Mouse (Mus musculus) urinary bladder, postnatal 36 days (tissue): Measurements from ENCODE around the gene Klhl13.
A peak's percentile ranks its signal among the peaks of the same experiment; 100 is the strongest.

Experiments used
- DNase-seq, 2 experiments: peaks; one replicate each; pipeline ENCODE4 v3.0.0; 2022; ENCODE audit warnings: low spot score in 2 of 2, mixed read lengths in 1 of 2

Klhl13 gene

DNA sequence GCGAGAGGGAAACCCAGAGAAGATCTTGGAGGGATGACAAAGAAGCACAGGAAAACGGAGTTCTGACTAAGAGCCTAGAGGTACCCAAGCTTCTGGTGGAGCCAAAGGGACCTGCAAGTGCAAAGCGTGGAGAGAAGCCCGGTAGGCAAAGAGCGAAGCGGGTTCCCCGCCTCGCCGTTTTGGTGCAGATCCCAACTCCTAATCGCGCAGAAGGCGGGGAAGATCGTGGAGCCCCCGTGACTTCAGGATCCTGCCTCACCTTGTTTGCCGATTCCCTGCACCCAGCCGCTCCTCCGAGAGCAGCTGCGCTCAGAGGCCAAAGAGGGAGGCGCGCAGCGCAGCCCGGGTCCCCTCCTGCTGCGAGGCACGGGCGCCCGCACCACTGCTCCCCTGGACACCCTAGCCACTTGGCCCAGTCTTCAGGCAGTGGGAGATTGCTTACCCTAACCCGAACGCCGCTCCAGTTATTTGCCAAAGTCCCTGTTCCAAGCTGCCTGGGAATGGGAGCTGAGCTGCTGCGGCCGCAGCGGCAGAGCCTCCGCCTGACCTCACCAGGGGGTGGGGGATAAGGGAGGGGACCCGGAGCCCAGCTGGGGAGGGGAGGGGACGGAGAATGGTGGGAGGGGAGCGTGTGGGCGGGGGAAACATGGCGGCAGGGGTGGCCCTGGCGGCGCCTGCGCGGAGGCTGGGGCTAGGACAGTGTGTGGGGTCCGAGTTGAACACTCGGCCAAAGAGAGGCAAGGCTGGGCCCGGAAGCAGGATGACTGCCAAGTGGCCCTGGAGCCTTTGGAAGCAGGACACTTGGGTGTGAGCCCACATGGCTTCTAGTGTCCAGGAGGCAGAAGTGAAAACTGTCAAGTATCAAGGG, at the start of gene Klhl13:
TSS of gene Klhl13 (minus strand) at position 569 of the 868 bp plus-strand sequence.
- peak; percentile 2 to 42 for DNase-seq

DNA sequence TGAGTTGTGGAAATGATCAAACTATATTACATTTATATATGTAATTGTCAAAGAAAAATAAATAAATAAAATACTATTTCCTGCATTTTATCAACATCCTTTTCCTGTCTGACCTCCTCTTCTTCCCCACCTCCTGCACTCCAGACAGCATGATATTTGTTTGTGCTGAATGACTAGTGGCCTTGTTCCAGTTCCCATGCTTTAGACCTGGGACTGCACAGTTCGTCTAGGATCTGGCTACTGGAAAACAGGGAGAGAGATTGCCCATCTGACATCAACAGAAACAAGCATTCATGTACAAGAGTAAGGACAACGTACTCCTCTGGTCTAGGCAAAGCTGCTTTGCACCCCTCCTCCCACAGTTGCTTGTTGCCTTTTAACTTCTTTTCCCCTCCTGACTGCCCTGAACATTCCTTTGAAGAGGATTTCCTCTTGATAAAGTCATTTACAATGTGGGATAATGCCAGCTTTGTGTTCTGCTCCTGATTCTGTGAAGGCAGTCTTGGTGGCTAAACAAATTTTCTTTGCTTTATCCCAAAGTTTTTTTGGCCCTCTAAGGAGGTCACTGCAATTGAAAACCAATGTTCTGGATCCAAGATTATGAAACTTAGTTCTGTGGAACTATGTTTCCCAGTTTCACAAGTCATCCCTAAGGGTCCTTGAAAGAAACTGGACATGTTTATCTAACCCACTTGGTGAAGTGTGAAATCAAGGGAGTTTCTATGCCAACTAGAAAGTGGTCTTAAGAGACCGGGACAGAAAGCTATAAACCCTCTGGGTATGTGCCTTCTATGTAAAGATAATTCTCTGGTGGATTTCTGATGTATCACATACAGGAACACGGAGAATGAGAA, 44.6 kb upstream of the Klhl13 start:
- DNase-seq = no peak

GRCm38 (mm10) chrX:23388716-23389115, 23.8 kb upstream of the Klhl13 start:
- no peak for DNase-seq

- DNase-seq = no peak
These were observed 1.4 kb downstream of the Klhl13 start for GRCm38 (mm10) chrX:23363441-23363840.

DNA sequence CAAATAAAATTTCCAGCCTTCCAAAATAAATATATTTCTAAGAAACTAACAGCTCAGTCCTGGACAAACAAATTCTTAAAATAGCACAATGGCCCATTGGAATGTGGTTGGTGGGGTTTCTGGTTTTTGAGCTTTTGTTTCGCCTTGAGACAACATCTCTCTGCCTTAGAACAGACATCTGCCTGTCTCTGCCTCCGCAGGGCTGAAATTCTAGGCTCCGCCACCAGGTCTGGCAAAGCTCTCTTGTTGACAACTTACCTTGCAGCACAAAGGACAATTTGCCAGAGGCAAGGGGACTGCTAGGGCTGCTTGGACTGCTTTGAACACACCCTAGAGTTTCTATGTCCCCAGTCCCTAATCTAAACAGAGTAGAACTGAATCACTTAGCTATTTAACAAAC, 4.4 kb downstream of the Klhl13 start:
- no peak for DNase-seq

GRCm38 (mm10) chrX:23350083-23350482, 14.8 kb downstream of the Klhl13 start:
- DNase-seq = no peak

DNA sequence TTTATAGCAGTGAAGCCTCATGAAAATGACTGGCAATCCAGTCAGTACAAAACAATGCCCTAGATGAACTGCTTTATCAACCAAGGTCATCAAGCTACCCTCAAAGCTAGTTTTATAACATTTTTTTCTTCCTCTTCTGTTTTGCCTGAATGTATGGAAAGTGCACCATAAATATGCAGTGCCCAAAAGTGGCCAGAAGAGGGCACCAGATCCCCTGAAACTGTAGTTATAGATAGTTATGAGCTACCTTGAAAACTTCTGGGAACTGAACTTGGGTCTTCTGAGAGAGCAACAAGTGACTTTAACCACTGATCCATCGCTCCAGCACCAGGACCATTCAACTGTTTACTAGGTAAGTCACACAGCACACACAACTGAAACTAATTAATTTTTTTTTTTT, 36.8 kb downstream of the Klhl13 start:
- DNase-seq = no peak

DNA sequence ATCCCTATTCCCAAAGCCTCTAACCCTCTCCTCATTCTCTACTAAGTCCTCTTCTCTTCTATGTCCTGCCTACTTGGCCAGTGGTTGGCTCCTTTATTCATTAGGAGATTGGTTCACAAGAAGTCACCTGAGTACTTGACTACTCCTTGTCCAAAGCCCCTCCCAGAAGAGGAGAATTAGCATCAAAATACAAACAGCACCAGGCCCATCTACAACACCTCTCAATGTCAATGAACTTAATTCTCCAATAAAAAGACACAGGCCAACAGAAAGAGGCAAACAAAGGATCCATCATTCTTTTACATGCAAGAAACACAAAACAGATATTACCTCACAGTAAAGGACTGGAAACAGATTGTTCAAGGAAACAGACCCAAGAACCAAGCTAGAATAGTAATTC, 46.0 kb downstream of the Klhl13 start:
- no peak for DNase-seq

DNA sequence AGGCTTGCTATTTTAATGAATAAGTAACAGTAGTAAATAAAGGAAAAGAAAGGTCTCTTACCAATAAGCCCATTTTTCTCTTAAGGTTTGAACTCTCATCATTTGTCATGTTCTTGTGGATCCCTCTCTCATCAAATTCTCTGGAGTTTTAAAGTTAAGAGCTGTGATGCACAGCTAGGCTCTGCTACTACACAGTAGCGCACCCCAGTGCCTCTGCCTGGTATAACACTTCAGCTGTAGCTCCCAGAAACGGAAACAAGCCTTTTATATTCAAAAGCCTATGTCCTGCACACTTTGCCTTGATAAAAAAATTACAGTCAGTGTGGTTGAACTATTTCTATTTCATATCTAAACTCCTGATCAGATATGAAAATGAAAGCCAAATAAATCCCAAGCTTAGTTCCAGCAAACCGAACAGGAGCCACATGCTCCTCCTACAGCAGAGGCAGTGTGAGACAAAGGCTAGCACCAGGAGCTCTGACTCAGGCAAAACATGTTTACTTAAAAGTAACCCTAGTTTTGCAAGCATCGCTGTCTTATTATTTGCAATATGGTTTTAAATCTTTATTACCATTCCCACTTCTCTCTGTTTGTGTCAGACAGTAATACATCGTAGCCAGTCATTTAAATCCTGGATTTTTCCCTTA, 68.8 kb downstream of the Klhl13 start:
- no peak for DNase-seq

DNA sequence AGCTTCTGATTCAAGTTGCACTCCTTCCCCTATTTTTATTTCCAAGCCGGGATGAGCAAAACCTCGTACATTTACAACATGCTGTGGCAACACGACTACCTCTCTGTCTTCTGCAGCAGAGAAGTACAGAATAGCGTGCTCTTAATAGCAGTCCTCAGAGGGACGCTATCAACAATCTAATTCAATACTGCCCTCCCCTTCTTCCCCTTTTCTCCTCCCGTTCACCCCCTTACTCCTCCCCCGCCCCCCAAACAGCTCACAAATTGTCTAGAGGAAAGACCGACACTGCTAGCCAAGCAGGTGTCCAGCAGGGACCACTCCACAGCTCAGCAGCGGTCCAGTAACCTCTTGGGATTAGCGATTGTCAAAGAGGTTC, 79.5 kb downstream of the Klhl13 start:
- DNase-seq = no peak

GRCm38 (mm10) chrX:23284530-23285441, 80.1 kb downstream of the Klhl13 start:
- DNase-seq = no peak

- DNase-seq = no peak
These were observed 97.3 kb downstream of the Klhl13 start for GRCm38 (mm10) chrX:23267601-23268000.

DNA sequence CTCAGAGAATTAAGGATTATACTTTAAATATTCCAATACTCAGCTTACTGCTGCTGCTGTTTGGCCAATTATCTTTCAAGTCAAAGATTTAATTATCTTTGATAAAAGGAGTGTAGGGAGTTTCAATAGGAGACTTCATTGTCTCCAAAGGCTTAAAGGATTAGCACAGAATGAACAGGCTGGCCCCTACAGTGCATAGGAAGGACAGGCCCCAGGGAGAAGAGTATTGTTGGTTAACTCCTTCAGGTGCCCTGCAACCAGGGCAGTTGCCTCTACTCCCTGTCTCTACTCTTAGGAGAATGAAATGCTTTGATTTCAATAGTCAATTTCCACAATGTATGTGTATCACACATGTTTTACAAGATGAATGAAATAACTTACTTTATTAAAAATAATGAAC, 116.1 kb downstream of the Klhl13 start:
- no peak for DNase-seq
